Mouse (Mus musculus) spleen, postnatal 14 days (tissue): ENCODE data around the gene Ccdc47.

Experiments used
- DNase-seq, 2 experiments: peaks; one replicate each; pipeline ENCODE4 v3.0.0; 2021 to 2022; ENCODE audit warnings: low spot score in 2 of 2

Gene Ccdc47

DNA sequence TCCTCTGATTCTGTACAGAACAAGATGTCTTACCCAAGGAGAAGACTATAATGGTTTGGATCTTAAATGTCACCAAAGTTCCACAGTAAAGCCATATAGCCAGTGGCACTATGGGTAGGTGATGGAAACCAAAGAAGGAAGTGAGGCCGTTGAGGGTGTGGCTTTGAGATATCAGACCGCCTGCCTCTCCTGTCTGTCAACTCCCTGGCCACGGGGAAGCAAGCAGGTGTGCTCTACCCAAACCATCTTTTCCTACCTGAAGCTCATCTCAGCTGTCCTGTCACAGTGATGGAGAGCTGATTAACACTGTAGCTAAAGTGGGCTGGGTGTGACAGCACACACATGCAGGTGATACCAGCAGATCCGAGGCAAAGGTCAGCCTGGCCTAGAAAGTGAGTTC lies 17.9 kb downstream of the Ccdc47 start:
- DNase-seq: no peak

DNA sequence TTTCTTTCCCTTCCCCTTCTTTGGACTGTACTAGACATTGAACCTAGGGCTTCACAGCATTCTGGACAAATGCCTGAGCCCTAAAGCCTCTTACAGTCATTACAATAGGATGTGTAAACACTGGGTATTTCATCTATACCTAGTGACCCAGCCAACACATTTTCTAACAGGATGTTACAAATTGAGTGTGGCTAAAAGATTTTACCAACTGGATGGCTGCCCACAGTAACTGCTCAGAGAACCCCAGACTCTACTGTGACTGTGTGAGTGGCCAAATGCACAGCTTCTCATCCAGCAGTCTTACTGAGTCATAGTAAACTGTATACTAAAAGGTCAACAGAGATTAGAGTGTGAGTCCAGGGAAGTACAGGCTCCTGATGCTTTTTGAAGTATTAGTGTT lies 20.8 kb downstream of the Ccdc47 start:
- DNase-seq: no peak

DNA sequence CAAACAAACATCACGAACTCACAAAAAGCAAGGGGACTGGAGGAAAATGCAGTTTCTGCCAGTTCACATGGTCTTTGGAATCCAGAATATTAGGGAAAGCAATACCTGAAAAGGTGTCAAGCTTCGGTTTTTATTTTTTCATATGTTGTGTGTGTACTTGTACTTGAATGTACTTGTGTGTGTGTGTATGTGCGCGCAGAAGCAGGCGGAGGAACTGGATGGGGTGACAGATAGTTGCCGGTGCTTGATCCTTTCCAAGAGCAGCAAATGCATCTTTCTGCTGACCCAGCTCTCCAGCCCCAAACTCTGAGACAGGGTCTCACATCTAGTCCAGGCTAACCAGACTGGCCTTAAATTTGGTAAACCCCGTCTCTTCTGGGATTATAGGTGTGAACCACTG lies 21.3 kb downstream of the Ccdc47 start:
- DNase-seq: no peak

DNA sequence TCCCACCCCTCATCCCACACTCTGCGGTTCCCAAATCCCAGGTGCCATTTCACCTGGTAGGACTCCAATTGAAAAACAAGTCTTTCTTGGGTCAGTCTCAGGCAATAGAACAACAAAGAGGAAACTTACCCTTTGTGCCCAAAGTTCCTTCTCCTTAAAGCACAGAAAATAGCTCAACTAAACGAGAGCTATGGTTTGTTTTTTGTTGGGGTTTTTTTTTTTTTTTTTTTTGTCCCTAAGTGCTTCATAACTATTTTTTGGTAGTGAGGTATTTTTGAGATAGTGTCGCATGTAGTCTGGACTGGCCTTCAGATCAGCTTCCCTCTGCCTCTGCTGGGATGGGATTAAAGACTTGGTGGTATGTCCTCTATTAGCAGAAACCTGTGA lies 22.0 kb downstream of the Ccdc47 start:
- DNase-seq: no peak

DNA sequence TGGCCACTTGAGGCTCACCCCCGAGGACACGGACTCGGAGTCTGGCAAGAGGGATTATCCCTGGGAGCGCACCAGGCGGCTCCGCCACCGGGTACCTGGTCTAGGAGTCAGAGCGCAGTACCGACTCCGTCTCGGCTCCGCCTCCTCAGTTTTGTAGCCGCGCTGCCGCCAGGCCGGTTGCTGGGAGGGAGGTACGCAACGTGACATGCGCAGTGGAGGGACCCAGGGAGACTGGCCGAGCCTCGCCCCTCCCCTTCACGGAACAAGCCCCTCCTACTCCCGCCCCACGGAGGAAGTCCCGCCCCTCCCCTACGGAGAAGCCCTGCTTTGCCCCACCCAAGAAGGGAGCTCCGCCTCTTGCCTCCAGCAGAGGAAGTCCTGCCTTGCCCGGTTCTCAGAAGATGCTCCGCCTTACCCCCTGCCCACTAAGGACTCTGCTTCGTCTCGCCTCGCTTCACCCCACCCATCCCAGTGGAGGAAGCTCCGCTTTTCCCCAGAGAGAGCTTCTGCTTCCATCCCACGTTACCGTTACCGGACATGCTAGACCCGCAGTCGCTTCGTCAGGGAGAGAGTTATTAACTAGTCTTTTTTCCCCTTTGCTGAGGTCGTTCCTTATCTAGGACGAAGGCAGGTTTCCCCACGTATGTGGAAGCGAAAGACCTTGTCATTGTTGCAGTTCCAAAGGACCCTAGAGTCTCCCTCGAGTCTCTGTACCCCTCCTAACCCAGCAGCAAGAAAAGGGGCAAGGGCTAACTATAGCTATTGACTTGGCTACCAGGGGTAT lies 22.6 kb downstream of the Ccdc47 start:
- peak; percentile 97 for DNase-seq

DNA sequence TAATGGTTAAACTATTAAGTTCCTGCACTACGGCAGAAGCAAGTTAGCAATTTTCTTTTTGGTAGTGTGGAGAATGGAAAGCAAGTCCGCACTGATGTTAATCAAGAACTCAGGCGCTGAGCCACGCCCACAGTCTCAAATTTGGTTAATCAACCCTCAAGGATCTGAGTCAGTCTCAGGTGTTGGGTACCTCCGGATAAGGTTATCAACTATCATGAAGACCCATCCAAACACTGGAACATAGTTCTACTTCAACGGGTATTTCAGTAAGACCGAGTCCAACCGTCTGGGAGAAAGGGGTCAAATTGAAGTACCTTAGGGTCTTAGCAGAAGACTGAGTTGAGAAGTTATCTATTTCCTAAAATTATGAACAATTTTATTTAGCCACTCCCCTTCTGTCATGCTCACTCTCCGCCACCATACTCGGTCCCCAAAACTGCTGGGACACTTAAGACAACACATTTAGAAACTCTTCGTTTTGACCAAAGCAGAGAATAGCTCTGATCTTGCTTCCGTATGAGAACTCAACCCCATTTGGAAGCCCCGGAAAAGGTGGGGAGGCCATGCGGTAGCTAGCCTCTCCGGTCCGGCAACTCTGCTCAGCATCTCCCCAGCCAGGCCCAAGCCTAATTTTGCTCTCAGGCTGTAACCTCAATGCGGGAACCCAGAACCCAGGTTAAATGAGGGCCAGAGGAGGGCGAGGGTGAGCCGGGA lies 23.3 kb downstream of the Ccdc47 start:
- DNase-seq: no peak

DNA sequence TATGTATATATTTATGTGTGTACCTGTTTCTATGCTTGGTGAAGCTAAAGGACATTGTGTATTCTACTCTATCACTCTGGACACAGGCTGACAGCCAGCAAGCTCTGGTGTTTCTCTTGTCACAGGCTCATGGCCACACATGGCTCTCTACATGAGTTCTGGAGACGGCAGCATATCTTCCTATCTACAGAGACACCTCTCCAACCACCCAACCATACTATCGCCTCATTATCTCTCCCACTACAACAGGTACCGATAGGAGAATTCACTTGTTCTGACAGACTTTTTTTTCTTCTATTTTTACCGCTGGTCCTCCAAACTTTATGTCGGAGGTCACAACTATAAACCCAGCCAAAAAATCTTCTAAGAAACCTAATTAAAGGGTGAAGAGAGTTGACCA lies 23.9 kb downstream of the Ccdc47 start:
- DNase-seq: no peak

DNA sequence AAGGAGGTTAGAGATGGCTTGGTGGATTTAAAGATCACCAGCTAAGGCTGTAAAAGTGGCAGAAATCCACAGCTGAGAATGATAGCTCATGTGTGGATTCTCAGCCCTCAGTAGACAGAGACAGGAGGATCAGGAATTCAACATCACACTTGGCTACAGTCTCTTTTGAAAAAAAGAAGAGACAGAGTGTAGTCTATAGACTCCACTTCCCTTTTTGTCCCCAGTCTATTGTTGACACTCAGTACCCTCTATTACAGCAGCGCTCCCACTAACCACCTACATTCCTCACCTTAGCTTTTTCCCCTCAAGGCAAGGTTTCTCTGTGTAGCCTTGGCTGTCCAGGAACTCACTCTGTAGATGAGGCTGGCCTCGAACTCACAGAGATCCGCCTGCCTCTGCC lies 24.4 kb downstream of the Ccdc47 start:
- DNase-seq: no peak

DNA sequence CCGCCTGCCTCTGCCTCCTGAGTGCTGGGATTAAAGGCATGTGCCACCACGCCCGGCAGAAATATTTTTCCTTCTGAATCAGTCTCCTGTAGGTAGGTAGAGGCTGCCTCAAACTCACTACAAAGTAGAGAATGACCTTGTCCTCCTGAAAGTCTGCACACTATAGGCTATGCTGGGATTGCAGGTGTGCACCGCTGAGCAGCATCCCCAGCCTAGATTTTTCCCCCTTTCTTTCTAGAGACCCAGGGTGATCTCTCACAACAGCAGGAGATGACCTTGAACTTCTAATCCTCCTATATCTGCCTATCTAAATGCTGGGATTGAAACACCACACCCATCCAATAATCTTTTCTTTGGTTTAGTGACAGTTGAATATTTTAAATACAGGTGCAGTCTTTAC lies 28.8 kb downstream of the Ccdc47 start:
- no peak for DNase-seq

DNA sequence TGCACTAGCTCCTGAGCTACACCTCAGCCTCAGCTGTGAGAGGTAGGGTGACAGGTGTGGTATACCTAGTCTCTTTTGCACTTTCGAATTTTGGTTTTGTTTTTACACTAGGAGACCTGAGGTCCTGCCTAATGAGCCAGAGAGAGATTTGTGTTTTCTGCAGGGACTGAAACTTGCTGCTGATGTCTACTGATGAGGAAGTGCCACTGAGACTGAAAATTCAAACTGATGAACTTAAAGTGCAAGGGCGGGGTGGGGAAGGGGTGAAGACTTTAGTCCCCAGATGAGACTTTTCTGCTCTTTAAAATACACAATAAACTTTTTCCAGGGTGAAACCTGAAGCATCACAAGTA lies 35.7 kb downstream of the Ccdc47 start:
- no peak for DNase-seq

DNA sequence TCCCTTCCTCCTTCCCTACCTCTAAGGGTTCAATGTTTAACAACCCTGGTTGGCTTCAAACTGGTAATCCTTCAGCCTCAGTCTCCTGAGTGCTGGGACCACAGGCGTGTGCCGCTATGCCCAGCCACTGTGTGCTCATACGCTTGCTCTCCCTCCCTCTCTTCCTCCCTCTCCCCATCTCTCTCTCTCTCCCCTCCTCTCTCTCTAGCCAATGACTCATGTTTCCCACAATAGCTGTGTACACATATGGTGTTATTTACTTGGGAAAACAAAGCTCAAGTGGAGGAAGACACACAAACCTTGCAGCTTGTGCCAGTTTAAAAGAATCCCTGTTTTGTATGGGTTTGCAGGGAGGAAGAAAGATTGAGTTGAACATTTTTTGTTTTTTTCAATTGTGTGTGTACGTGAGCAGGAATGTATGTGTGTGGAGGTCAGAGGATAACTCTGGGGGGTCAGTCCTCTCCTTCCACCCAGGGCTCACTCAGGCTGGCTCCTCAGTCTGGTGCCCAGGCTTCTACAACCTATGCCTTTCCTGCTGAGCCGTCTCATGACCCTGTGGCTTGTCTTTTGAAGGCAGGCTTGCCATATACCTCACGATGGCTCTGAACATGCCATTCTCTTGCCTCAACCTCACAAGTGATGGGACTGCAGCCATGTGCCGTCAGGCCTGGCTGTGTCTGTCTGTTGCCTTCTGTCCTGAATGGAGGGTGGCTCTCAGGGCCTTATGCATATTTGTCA lies 36.3 kb downstream of the Ccdc47 start:
- DNase-seq: no peak

DNA sequence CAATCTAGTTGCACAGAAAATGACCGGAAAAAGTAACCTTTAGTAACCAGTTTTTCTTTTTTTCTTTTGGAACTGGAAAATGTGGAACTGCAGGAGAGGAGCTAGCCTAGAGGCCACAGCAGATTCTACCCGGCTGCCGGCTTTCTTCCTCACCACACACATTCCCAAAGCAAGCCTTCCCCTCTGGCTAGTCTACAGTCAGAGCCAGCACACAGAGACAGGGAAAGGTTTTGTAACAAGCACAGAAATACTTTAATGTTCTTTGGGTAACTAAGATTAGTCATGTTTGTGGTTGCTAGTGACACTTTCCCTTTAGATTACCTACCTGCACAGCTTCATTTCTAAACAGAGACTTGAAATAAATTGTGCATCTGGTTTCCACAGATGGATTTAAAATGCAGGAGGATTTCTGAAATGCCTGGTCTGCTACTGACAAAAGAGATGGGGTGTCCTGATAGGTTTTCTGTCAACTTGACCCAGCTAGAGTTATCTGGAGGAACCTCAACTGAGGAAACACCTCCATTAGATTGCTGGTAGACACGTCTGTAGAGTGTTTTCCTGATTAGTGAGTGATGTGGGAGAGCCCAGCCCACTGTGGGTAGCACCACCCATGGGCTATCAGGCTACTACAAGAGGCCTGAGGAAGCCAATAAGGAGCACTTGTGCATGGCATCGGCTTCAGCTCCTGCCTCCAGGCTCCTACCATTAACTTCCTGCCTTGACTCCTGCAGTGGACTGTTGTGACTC lies 37.9 kb downstream of the Ccdc47 start:
- DNase-seq: no peak

DNA sequence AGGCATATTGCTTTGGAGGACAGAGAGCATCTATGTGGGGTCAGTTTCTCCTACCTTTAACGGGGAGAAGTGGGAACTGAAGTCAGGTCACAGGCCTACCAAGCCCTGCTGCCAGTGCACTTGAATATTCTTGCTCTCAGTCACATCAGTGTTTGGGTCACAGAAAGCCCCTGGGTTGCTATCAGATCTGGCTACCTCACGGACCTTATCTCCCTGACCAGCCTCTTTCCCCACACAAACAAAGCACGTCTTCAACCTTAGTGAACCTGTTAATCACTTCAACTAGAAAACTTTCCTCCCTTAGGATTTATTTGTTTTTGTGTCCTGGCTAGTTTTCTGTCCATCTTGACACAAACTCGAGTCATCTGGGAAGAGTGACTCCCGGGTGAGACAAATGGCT lies 39.8 kb downstream of the Ccdc47 start:
- DNase-seq: no peak

DNA sequence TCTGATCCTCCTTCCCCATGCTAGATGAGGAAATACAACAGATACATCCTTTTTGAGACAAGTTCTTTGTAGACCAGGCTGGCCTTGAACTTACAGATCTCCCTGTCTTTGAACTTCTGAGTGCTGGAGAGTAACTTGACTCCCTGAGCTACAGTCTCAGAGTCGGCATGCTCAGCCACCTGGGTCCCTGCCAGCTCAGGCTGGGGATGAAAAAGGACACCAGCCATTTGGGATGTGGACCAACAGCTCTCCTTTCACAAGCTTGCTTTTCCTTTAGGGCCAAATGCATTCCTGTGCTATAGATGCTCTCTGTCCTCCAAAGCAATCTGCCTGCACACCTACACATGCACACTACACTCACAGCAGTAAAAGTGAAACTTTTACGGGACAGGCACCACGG lies 41.1 kb downstream of the Ccdc47 start:
- no peak for DNase-seq

DNA sequence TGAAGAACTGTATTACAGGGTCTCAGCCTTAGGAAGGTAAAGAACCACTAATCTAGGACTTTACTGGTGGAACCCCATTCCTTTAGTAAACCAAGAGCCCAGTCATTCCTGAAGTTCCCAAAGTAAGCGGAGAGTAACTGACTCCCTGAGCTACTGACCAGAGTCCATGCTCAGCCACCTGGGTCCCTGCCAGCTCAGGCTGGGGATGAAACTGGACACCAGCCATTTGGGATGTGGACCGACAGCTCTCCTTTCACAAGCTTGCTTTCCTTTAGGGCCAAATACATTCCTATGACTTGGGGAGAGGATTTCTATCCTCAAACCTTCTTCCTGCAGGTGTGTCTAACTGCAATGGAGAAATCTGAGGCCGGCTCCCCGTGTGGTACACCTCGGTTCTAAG lies 41.8 kb downstream of the Ccdc47 start:
- no peak for DNase-seq

DNA sequence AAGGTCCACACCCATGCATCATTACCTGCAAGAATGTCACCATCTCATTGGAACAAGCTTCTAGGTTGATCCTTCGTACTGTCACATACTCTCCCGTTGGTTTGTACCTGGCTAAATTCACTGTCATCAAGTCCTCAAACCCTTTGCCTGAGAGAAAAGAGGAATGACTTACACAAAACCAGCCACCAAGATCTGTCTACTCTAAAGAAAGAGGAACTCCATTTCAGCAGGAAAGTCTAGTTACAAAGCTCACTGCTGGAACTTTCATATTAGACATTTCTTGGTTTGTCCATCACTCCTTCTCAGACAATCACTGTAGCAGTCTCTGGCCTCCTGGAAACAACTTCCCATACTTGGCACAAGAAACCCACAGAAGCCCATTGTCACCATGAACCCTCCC lies 42.9 kb downstream of the Ccdc47 start:
- DNase-seq: no peak

DNA sequence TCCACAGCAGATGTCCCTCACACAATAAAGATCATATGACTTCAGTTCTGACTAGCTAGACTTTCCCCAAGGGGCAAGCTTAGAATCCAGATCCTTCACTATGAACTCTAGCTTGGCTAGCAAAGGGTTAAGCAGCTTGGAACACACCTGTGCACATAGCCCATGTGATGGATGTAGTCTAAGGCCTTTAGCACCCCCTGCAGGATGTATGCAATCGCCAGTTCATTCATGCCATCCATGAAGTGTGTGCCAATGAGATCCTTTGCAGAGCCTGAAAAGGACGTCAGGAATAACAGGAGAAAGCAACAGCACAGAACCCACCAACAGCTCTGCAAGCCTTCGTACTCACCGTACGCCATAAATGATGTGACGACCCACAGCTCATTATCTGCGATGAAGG lies 45.3 kb downstream of the Ccdc47 start:
- no peak for DNase-seq

DNA sequence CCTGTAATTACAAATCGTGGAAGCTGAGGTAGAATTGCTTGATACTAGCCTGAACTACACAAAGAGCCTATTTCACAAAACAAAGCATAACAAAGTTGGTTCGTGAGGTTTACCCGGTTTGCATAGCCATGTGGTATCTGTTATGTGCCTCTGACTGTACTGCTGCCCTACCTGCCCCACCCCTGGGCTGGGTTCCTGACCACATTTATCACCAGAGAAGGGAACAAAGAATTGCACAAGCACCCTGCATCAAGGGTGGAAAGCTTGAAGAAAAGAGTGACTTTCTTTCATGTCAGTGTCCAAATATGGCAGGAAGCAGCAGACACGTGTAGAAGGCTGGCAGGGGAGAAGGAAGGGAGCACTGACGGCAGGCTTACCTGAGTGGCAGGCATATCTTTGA lies 48.7 kb downstream of the Ccdc47 start:
- no peak for DNase-seq

DNA sequence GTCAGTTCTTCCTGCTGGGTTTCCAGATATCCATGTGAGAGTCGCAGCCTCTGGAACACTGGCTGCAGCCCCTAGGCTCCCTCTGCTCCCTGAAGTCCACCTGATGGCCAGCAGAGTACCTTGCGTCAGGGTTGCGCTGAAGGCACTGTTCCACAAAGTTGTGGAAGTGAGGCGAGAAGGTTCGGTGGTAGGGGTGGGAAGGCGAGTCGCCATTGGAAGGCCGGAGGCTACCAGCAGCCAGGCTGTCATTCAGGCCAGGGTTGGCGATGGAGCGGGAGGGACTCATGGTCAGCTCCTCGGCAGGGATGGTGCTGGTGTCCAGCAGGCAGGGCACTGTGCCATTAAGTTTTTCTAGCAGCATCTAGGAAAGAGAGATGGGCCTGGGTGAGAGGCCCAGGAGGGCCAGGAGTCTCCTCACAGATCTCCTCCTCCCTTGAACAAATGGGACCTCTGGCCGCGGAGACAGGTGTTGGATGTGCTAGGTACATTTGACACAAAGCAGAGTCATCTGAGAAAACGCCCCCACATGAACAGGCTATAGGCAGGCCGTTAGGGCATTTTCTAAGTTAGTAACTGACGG lies 51.5 kb downstream of the Ccdc47 start:
- DNase-seq: no peak

DNA sequence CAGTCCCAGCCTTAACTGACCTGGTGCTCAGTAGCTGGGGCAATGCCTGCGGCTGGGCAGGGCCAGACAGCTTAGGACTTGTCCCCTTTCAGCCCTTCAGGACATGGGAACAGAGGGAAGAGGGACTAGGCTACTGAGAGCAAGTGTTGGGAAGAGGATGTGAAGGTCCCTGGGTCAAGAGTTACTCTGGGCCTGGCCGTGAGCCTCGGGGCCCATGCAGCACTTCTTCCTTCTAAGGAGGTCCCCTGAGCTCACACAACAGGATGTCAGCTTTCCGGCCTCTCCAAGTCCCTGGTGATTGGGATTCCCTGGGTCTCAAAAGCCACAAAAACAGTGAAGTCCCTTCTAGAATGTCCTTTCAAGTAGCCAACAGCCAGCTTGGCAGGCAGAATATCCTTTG lies 52.6 kb downstream of the Ccdc47 start:
- no peak for DNase-seq

DNA sequence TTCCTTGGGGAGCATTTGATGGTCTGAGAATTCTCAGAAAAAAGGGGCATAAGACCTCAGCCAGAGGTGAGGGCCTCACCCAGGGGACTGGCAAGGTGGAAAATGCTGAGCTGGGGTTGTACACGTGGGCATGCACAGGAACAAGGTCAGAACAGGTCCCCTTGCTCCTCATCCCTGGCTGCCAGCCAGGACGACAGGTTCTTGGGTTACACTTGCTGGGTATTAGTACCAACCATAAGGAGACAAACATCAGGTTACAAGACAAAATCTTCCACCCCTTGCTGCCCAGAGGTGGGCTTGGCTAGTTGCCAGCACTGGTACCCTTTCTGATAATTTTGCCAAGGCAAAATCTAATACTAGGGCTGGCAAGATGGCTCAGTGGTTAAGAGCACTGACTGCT lies 53.9 kb downstream of the Ccdc47 start:
- no peak for DNase-seq
